8 mouse cellular contexts compared by ENCODE assay signal in genomic region chr1:74787846-74788245, GRCm38 (mm10). TPM values are rescaled to one million over a fixed set of nuclear protein-coding genes. Genes with fewer than 3 reads are reported as not detected.
DNase-seq lines count a peak whose midpoint lies in the region; ATAC-seq and TF ChIP-seq lines count a peak whose summit lies in the region.

No protein-coding gene starts in this region.

- H3K9ac ChIP-seq in liver, postnatal 0 days (replicated peaks) = no peak overlapping the region

- peak; percentile 49 for ATAC-seq in liver, postnatal 0 days

- peak; percentile 81 for TF ChIP-seq CTCF in liver, postnatal 0 days (IDR thresholded peaks at IDR 0.05; ENCODE audit: low read depth)
- peak; percentile 64 for TF ChIP-seq CTCF in olfactory bulb, adult 2 months (IDR thresholded peaks at IDR 0.05; ENCODE audit: insufficient read depth, low read depth, low read length)

- no peak overlapping the region for H3K4me2 ChIP-seq in liver, postnatal 0 days (ENCODE audit: low read depth, low read length)

- no peak overlapping the region for H3K27ac ChIP-seq in liver, postnatal 0 days (ENCODE audit: low read depth)
- no peak overlapping the region for H3K27ac ChIP-seq in olfactory bulb, adult 2 months (ENCODE audit: insufficient read depth, low read depth, low read length)

- H3K9me3 ChIP-seq in liver, postnatal 0 days (ENCODE audit: low read length) = no peaks in the 10 kb centered on the region

- H3K4me3 ChIP-seq in liver, postnatal 0 days (ENCODE audit: low read depth, low read length) = no peak overlapping the region
- no peak overlapping the region for H3K4me3 ChIP-seq in olfactory bulb, adult 2 months (ENCODE audit: insufficient read depth, low read depth, low read length)

- TF ChIP-seq EP300 in liver, postnatal 0 days (IDR thresholded peaks at IDR 0.05; ENCODE audit: low read depth) = no peak

- no peak for TF ChIP-seq POLR2A in olfactory bulb, adult 2 months (IDR thresholded peaks at IDR 0.05; ENCODE audit: insufficient read depth, low read depth, low read length)

- H3K36me3 ChIP-seq in liver, postnatal 0 days (replicated peaks; ENCODE audit: insufficient read depth, low read length) = no peaks in the 10 kb centered on the region

- H3K27me3 ChIP-seq in liver, postnatal 0 days (ENCODE audit: insufficient read depth, low read length) = peaks cover 80% of the 10 kb centered on the region

- DNase-seq in B cell, adult 2 months = peak; percentile 86 to 89
- DNase-seq in MN1 (ENCODE audit: low spot score) = peak; percentile 86
- peak; percentile 86 for DNase-seq in cerebellum, adult 9-10 months
- DNase-seq in frontal cortex, postnatal 36 days (ENCODE audit: low spot score in 2 of 2) = peak; percentile 83 to 92
- DNase-seq in kidney, adult 8-10 months = peak; percentile 70 to 87
- peak; percentile 74 for DNase-seq in liver, postnatal 0 days
- peak; percentile 72 for DNase-seq in thymus, postnatal 25 days

- peaks cover 11% of the 10 kb centered on the region for H3K4me1 ChIP-seq in liver, postnatal 0 days (ENCODE audit: insufficient read depth)
- peaks cover 25% of the 10 kb centered on the region for H3K4me1 ChIP-seq in olfactory bulb, adult 2 months (ENCODE audit: control insufficient read depth, insufficient read depth, low read length)

- WGBS in liver, postnatal 0 days (ENCODE audit: insufficient replicate concordance) = 4% methylated on average over 7 of the region's 7 CpGs
- 14% methylated on average over 7 of the region's 7 CpGs for WGBS in olfactory bulb, adult 2 months

RNA-seq across cellular contexts. Expression of gene Wnt10a, which starts 3.5 kb away (rescaled TPM):
- 0.09 and 0.18 TPM in 2 replicates for polyA plus RNA-seq in liver, postnatal 0 days (2015; fragmentation: Nextera tagmentation; extraction: Ambion mirVana)
- not detected in 2 replicates for polyA plus RNA-seq in olfactory bulb, adult 2 months (2012; ENCODE audit: insufficient read depth, insufficient read length, low replicate concordance, missing spikeins)

RNA-seq across cellular contexts. Expression of gene Wnt6, which starts 16.2 kb away (rescaled TPM):
- polyA plus RNA-seq in liver, postnatal 0 days (2015; fragmentation: Nextera tagmentation; extraction: Ambion mirVana) = 0.07 and 0.12 TPM in 2 replicates
- not detected in 2 replicates for polyA plus RNA-seq in olfactory bulb, adult 2 months (2012; ENCODE audit: insufficient read depth, insufficient read length, low replicate concordance, missing spikeins)

RNA-seq across cellular contexts. Expression of gene Prkag3, which starts 38.8 kb away (rescaled TPM):
- 0.04 and 0.11 TPM in 2 replicates for polyA plus RNA-seq in liver, postnatal 0 days (2015; fragmentation: Nextera tagmentation; extraction: Ambion mirVana)
- polyA plus RNA-seq in olfactory bulb, adult 2 months (2012; ENCODE audit: insufficient read depth, insufficient read length, low replicate concordance, missing spikeins) = not detected in 2 replicates
